Mouse (Mus musculus) MEL (cell line): Measurements from ENCODE around the gene Alg9. TPM values are rescaled to one million over a fixed set of nuclear protein-coding genes. Genes with fewer than 3 reads are reported as not detected.

Experiments used
- DNase-seq: peaks from one replicate; pipeline ENCODE4 v3.0.0; 2011; ENCODE audit warnings: low read depth, low spot score
- H3K27ac ChIP-seq: 2 replicates; pipeline ENCODE4 v1.5.1; 2012; ENCODE audit warnings: low read depth, mild to moderate bottlenecking, control low read depth, low read length, moderate library complexity; ENCODE audit not compliant: control insufficient read depth
- H3K27me3 ChIP-seq, 2 experiments: fragments of 150-350 bp in 1 of 2; sonication (generic) in 1 of 2; 2 replicates each; pipeline ENCODE4 v1.6.1; 2012; ENCODE audit warnings: low read length in 2 of 2, mild to moderate bottlenecking in 2 of 2, improper control_type of control experiment in 1 of 2, moderate library complexity in 1 of 2; ENCODE audit not compliant: insufficient read depth in 2 of 2, control insufficient read depth in 1 of 2
- H3K36me3 ChIP-seq, 2 experiments: 2 replicates each; pipeline ENCODE4 v1.6.1; 2012 to 2014; ENCODE audit warnings: low read length in 2 of 2, improper control_type of control experiment in 1 of 2, inconsistent platforms in 1 of 2, mild to moderate bottlenecking in 1 of 2; ENCODE audit not compliant: insufficient read depth in 2 of 2, control insufficient read depth in 1 of 2
- H3K4me1 ChIP-seq, 2 experiments: fragments of 150-350 bp in 1 of 2; sonication (generic) in 1 of 2; 2 replicates each; pipeline ENCODE4 v1.6.1; 2012; ENCODE audit warnings: low read length in 2 of 2, improper control_type of control experiment in 1 of 2, mild to moderate bottlenecking in 1 of 2; ENCODE audit not compliant: insufficient read depth in 2 of 2, control insufficient read depth in 1 of 2
- H3K4me3 ChIP-seq, 2 experiments: fragments of 150-350 bp in 1 of 2; sonication (generic) in 1 of 2; 2 replicates each; pipeline ENCODE4 v1.5.1; 2012; ENCODE audit warnings: low read depth in 2 of 2, low read length in 2 of 2, mild to moderate bottlenecking in 2 of 2, moderate library complexity in 2 of 2, control low read depth in 1 of 2, improper control_type of control experiment in 1 of 2; ENCODE audit not compliant: control insufficient read depth in 1 of 2, insufficient read depth in 1 of 2
- H3K79me2 ChIP-seq: 2 replicates; pipeline ENCODE4 v1.6.1; 2012; ENCODE audit warnings: mild to moderate bottlenecking, low read length, moderate library complexity; ENCODE audit not compliant: control insufficient read depth, poor library complexity, insufficient read depth
- H3K9ac ChIP-seq: 2 replicates; pipeline ENCODE4 v1.6.1; 2012; ENCODE audit warnings: low read depth, mild to moderate bottlenecking, control low read depth, low read length, moderate library complexity; ENCODE audit not compliant: control insufficient read depth, poor library complexity, severe bottlenecking
- H3K9me3 ChIP-seq: fragments of 150-350 bp; sonication (generic); replicated peaks from 2 replicates; pipeline ENCODE4 v1.6.1; 2012; ENCODE audit warnings: mild to moderate bottlenecking, low read length, improper control_type of control experiment, moderate library complexity; ENCODE audit not compliant: insufficient read depth
- CHD1 ChIP-seq: IDR thresholded peaks from 2 replicates; pipeline ENCODE4 v1.6.1; 2012; ENCODE audit warnings: low read depth, mild to moderate bottlenecking, inconsistent platforms, low read length, improper control_type of control experiment
- CTCF ChIP-seq, 3 experiments: IDR thresholded peaks in 2 of 3; conservative IDR thresholded peaks in 1 of 3; 2 replicates each; pipeline ENCODE4 v1.5.1; 2011 to 2012; ENCODE audit warnings: low read length in 3 of 3, low read depth in 2 of 3, mild to moderate bottlenecking in 2 of 3, improper control_type of control experiment in 1 of 3, inconsistent platforms in 1 of 3, mixed read lengths in 1 of 3, moderate library complexity in 1 of 3; ENCODE audit not compliant: control insufficient read depth in 1 of 3, insufficient read depth in 1 of 3, poor library complexity in 1 of 3, severe bottlenecking in 1 of 3
- ELF1 ChIP-seq: IDR thresholded peaks from 2 replicates; pipeline ENCODE4 v1.6.1; 2014; ENCODE audit warnings: low read depth, mild to moderate bottlenecking, inconsistent platforms, low read length, improper control_type of control experiment, moderate library complexity
- EP300 ChIP-seq, 2 experiments: IDR thresholded peaks; 2 replicates each; pipeline ENCODE4 v1.6.1; 2011; ENCODE audit warnings: improper control_type of control experiment in 2 of 2, low read length in 2 of 2, low read depth in 1 of 2, mild to moderate bottlenecking in 1 of 2
- GATA1 ChIP-seq: IDR thresholded peaks from 2 replicates; pipeline ENCODE4 v1.6.1; 2011; ENCODE audit warnings: low read depth, low read length, improper control_type of control experiment
- HCFC1 ChIP-seq: IDR thresholded peaks from 2 replicates; pipeline ENCODE4 v1.6.1; 2012; ENCODE audit warnings: low read depth, mild to moderate bottlenecking, inconsistent platforms, low read length, improper control_type of control experiment, moderate library complexity
- JUND ChIP-seq: IDR thresholded peaks from 2 replicates; pipeline ENCODE4 v1.6.1; 2011; ENCODE audit warnings: low read depth, mild to moderate bottlenecking, improper control_type of control experiment, low read length
- KAT2A ChIP-seq: conservative IDR thresholded peaks from 2 replicates; pipeline ENCODE4 v1.6.1; 2012; ENCODE audit warnings: low read depth, low read length, improper control_type of control experiment, inconsistent platforms
- MAX ChIP-seq: IDR thresholded peaks from 2 replicates; pipeline ENCODE4 v1.6.1; 2011; ENCODE audit warnings: low read length, improper control_type of control experiment
- MYB ChIP-seq: IDR thresholded peaks from 2 replicates; pipeline ENCODE4 v1.6.1; 2011; ENCODE audit warnings: mild to moderate bottlenecking, low read depth, low read length, improper control_type of control experiment
- MYC ChIP-seq: IDR thresholded peaks from 2 replicates; pipeline ENCODE4 v1.6.1; 2011; ENCODE audit warnings: low read depth, mild to moderate bottlenecking, low read length, improper control_type of control experiment, moderate library complexity
- POLR2A ChIP-seq, 2 experiments: IDR thresholded peaks; 2 replicates each; pipeline ENCODE4 v1.6.1; 2011 to 2012; ENCODE audit warnings: low read length in 2 of 2, mild to moderate bottlenecking in 2 of 2, control low read depth in 1 of 2, improper control_type of control experiment in 1 of 2, low read depth in 1 of 2, moderate library complexity in 1 of 2; ENCODE audit not compliant: control insufficient read depth in 1 of 2, insufficient read depth in 1 of 2, poor library complexity in 1 of 2
- POLR2AphosphoS5 ChIP-seq: IDR thresholded peaks from 2 replicates; pipeline ENCODE4 v1.6.1; 2012; ENCODE audit warnings: low read depth, borderline replicate concordance, mild to moderate bottlenecking, inconsistent platforms, low read length, moderate library complexity, mixed read lengths
- RAD21 ChIP-seq: IDR thresholded peaks from 2 replicates; pipeline ENCODE4 v1.6.1; 2011; ENCODE audit warnings: mild to moderate bottlenecking, low read depth, low read length, improper control_type of control experiment
- SIN3A ChIP-seq: IDR thresholded peaks from 2 replicates; pipeline ENCODE4 v1.6.1; 2012; ENCODE audit warnings: low read length, improper control_type of control experiment, inconsistent platforms
- TBP ChIP-seq: IDR thresholded peaks from 2 replicates; pipeline ENCODE4 v1.8.0; 2011; ENCODE audit warnings: low read depth, low read length, improper control_type of control experiment
- USF2 ChIP-seq, 2 experiments: IDR thresholded peaks; 2 replicates each; pipeline ENCODE4 v1.6.1; 2011 to 2012; ENCODE audit warnings: improper control_type of control experiment in 2 of 2, low read length in 2 of 2, borderline replicate concordance in 1 of 2, inconsistent platforms in 1 of 2, low read depth in 1 of 2, mild to moderate bottlenecking in 1 of 2; ENCODE audit not compliant: insufficient read depth in 1 of 2
- ZC3H11A ChIP-seq: IDR thresholded peaks from 2 replicates; pipeline ENCODE4 v1.6.1; 2012; ENCODE audit warnings: low read depth, mild to moderate bottlenecking, inconsistent platforms, low read length, improper control_type of control experiment
- polyA plus RNA-seq, 2 experiments: library from polyadenylated mRNA; stranded (reverse) in 1 of 2; unstranded in 1 of 2; fragments of >175 nt in 1 of 2; fragments of >200 nt in 1 of 2; gene quantifications; 2 replicates each; pipeline versions ENCODE4 v1.2.1 to v1.2.4; 2012; ENCODE audit warnings: low replicate concordance in 2 of 2, low read depth in 1 of 2; ENCODE audit not compliant: insufficient read length in 2 of 2, insufficient read depth in 1 of 2, missing spikeins in 1 of 2
- total RNA-seq: library from RNA; depleted of rRNA; stranded (reverse); fragments of 300-350 nt; gene quantifications from 2 replicates; pipeline ENCODE4 v1.2.3, GENCODE M21; 2012

The Alg9 gene
- total and polyA plus RNA-seq, 3 experiments: 23.3 to 46.7 TPM; not detected in 1

DNA sequence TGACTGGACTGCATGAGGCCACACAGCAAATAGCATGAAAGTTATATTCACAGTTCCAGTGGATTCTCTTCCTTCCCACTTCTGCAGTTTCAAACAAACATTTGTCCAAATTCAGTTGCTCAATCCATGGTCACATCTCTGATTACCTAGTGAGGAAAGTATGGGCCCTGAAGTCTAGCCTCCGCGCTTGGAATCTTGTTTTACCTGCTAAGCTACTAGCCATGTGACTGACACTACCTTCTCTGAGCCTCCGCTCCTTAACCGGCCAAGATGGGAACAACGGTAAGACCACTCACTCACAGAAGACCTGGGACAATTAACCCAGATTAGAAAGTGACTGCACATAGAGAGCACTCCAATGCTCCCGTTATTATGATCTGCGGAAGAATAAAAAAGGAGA lies 29.0 kb upstream of the Alg9 start:
- no peaks in the 10 kb centered on the region for H3K79me2 ChIP-seq
- no peaks in the 10 kb centered on the region for H3K36me3 ChIP-seq
- no peak overlapping the region for H3K4me3 ChIP-seq
- DNase-seq: no peak
- H3K27me3 ChIP-seq: peaks cover 10 to 13% of the 10 kb centered on the region in 2 experiments
- TF ChIP-seq POLR2A (IDR thresholded peaks at IDR 0.05; ENCODE audit: control insufficient read depth in 1 of 2, insufficient read depth in 1 of 2, low read depth in 1 of 2, low read length in 2 of 2, poor library complexity in 1 of 2): no peak
- no peak for TF ChIP-seq MAX
- TF ChIP-seq MYC: no peak
- no peak for TF ChIP-seq EP300 (IDR thresholded peaks at IDR 0.05; ENCODE audit: low read depth in 1 of 2, low read length in 2 of 2)
- TF ChIP-seq, all 39 proteins: peak for 0
- no peak overlapping the region for H3K9ac ChIP-seq
- no peak overlapping the region for H3K27ac ChIP-seq
- no peaks in the 10 kb centered on the region for H3K9me3 ChIP-seq
- peaks cover 0 to 3% of the 10 kb centered on the region in 2 experiments; a peak in 1 of 4 replicates for H3K4me1 ChIP-seq

DNA sequence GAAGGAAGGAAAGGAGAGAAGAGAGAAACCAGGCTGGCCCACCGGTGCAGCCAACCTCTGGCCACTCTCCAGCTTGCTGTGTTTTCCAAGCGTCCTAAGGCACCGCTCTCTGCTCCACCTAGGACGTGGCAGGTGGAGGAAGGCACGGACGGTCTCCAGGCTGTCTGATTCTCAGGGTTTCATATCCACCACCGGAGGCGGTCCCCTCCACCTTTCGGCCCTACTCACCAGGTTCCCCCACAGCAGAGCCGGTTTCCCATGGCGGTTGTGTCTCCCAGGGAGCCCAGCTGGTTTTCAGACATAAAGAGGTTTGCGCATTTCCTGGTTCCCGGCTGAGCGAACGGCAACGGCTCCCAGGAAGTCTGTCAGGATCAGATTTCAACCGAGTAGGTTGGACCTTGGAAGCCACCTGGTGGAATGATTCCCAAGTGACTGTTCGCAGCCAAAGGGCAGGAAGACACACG lies 28.6 kb upstream of the Alg9 start, which contains the start of gene 2310030G06Rik:
2310030G06Rik (minus strand) TSS at position 323 of the 464 bp plus-strand sequence.
- Histone ChIP-seq H3K79me2 (no peaks in the 10 kb centered on the region), H3K4me1 (peaks cover 0 to 2% of the 10 kb centered on the region in 2 experiments; a peak in 1 of 4 replicates), H3K36me3 (no peaks in the 10 kb centered on the region), H3K9me3 (no peaks in the 10 kb centered on the region), H3K9ac (no peak within 1 kb of the TSS), H3K27ac (no peak within 1 kb of the TSS), H3K27me3 (peaks cover 11 to 13% of the 10 kb centered on the region in 2 experiments), H3K4me3 (no peak within 1 kb of the TSS)
- TF ChIP-seq ELF1 (no peak), ZC3H11A (no peak), HCFC1 (no peak), GATA1 (no peak), MYB (no peak), CTCF (IDR thresholded peaks at IDR 0.05 in 2 of 3, conservative IDR thresholded peaks at IDR 0.05 in 1 of 3; ENCODE audit: control insufficient read depth in 1 of 3, insufficient read depth in 1 of 3, low read depth in 2 of 3, low read length in 3 of 3, poor library complexity in 1 of 3, severe bottlenecking in 1 of 3) (no peak), RAD21 (no peak), POLR2AphosphoS5 (no peak), TBP (no peak), JUND (no peak), KAT2A (no peak), SIN3A (no peak), USF2 (IDR thresholded peaks at IDR 0.05; ENCODE audit: borderline replicate concordance in 1 of 2, insufficient read depth in 1 of 2, low read depth in 1 of 2, low read length in 2 of 2) (no peak), CHD1 (no peak)
- no peak for DNase-seq
